Mouse (Mus musculus) CH12F3 (cell line): ENCODE measurements around the gene Ahdc1.

Experiments
- in situ Hi-C: fragments of 300-500 bp; cut with MboI; formaldehyde crosslinking; loops from 2 replicates; pipeline ENCODE4 v1.14.3; 2020; ENCODE audit warnings: low sequenced_read_pairs

Ahdc1 gene

GRCm38 (mm10) chr4:133070388-133070787 lies 59.3 kb downstream of the Ahdc1 start:
- in situ Hi-C loops = no loop called here

- in situ Hi-C loops = no loop called here
Observed at GRCm38 (mm10) chr4:133070821-133071372, 59.8 kb downstream of the Ahdc1 start.

- in situ Hi-C loops = no loop called here
Observed at GRCm38 (mm10) chr4:133073192-133073591, 62.1 kb downstream of the Ahdc1 start.

- in situ Hi-C loops = no loop called here
Observed at GRCm38 (mm10) chr4:133074070-133074819, 63.2 kb downstream of the Ahdc1 start.

GRCm38 (mm10) chr4:133074894-133075572 lies 64.0 kb downstream of the Ahdc1 start:
- in situ Hi-C loops = no loop called here

GRCm38 (mm10) chr4:133078947-133079346 lies 67.9 kb downstream of the Ahdc1 start:
- in situ Hi-C loops = no loop called here

- in situ Hi-C loops = no loop called here
Observed at GRCm38 (mm10) chr4:133079416-133080113, 68.5 kb downstream of the Ahdc1 start.

- in situ Hi-C loops = no loop called here
Observed at GRCm38 (mm10) chr4:133080862-133081261, 69.8 kb downstream of the Ahdc1 start.

- in situ Hi-C loops = no loop called here
Observed at GRCm38 (mm10) chr4:133082216-133082773, 71.2 kb downstream of the Ahdc1 start.

- in situ Hi-C loops = no loop called here
Observed at GRCm38 (mm10) chr4:133083991-133084861, 73.2 kb downstream of the Ahdc1 start.

GRCm38 (mm10) chr4:133085011-133085782 lies 74.1 kb downstream of the Ahdc1 start:
- in situ Hi-C loops = no loop called here

GRCm38 (mm10) chr4:133085783-133086342 lies 74.8 kb downstream of the Ahdc1 start:
- in situ Hi-C loops = no loop called here

GRCm38 (mm10) chr4:133087177-133087714 lies 76.2 kb downstream of the Ahdc1 start:
- in situ Hi-C loops = no loop called here

- in situ Hi-C loops = no loop called here
Observed at GRCm38 (mm10) chr4:133087835-133088234, 76.8 kb downstream of the Ahdc1 start.

GRCm38 (mm10) chr4:133089319-133089718 lies 78.3 kb downstream of the Ahdc1 start:
- in situ Hi-C loops = no loop called here

- in situ Hi-C loops = no loop called here
Observed at GRCm38 (mm10) chr4:133089802-133090201, 78.7 kb downstream of the Ahdc1 start.

- in situ Hi-C loops = no loop called here
Observed at GRCm38 (mm10) chr4:133090276-133090719, 79.2 kb downstream of the Ahdc1 start.

- in situ Hi-C loops = no loop called here
Observed at GRCm38 (mm10) chr4:133090720-133091458, 79.8 kb downstream of the Ahdc1 start.
